Mouse (Mus musculus): Measurements from ENCODE around the gene Mad2l1bp. TPM values are rescaled to one million over a fixed set of nuclear protein-coding genes. Genes with fewer than 3 reads are reported as not detected.

Gene Mad2l1bp
- polyA plus RNA-seq (2012; ENCODE audit: low replicate concordance) = 1.9 and 8.2 TPM in 2 replicates

GRCm38 (mm10) chr17:46152847-46153782, at the start of gene Mad2l1bp:
Gene Mad2l1bp, minus strand, starts transcription at chr17:46153553.

GRCm38 (mm10) chr17:46202421-46203071, 49.2 kb upstream of the Mad2l1bp start, which contains the start of the genes Polh and Xpo5:
Gene Polh, minus strand, starts transcription at chr17:46202645.
Gene Xpo5, plus strand, starts transcription at chr17:46202782.

GRCm38 (mm10) chr17:46160686-46161085, 7.3 kb upstream of the Mad2l1bp start, which contains the start of gene Gtpbp2:
Gene Gtpbp2, plus strand, starts transcription at chr17:46161032.

GRCm38 (mm10) chr17:46143578-46144423, 9.6 kb downstream of the Mad2l1bp start, which contains the start of gene Rsph9:
Gene Rsph9, minus strand, starts transcription at chr17:46144216.

GRCm38 (mm10) chr17:46110402-46111289, 42.7 kb downstream of the Mad2l1bp start, which contains the start of gene Mrps18a:
Gene Mrps18a, plus strand, starts transcription at chr17:46110986.

Other genes starting within 250 kb of the Mad2l1bp start
- gene Vegfa, start 121.2 kb downstream of the Mad2l1bp start, polyA plus RNA-seq (2012; ENCODE audit: low replicate concordance) = 14.5 and 21.1 TPM in 2 replicates
- 48.8 and 49.1 TPM in 2 replicates for gene Mrps18a, start 42.6 kb downstream of the Mad2l1bp start, polyA plus RNA-seq (2012; ENCODE audit: low replicate concordance)
- gene Rsph9, start 9.3 kb downstream of the Mad2l1bp start, polyA plus RNA-seq (2012; ENCODE audit: low replicate concordance) = 0.25 TPM in 1 of 2 replicates, not detected in the other
- 96.1 and 260 TPM in 2 replicates for gene Gtpbp2, start 7.5 kb upstream of the Mad2l1bp start, polyA plus RNA-seq (2012; ENCODE audit: low replicate concordance)
- gene Polh, start 49.1 kb upstream of the Mad2l1bp start, polyA plus RNA-seq (2012; ENCODE audit: low replicate concordance) = 0.54 and 4.1 TPM in 2 replicates
- gene Xpo5, start 49.2 kb upstream of the Mad2l1bp start, polyA plus RNA-seq (2012; ENCODE audit: low replicate concordance) = 3.6 and 7.9 TPM in 2 replicates
- 10.7 and 15.0 TPM in 2 replicates for gene Polr1c, start 94.5 kb upstream of the Mad2l1bp start, polyA plus RNA-seq (2012; ENCODE audit: low replicate concordance)
- gene Yipf3, start 94.5 kb upstream of the Mad2l1bp start, polyA plus RNA-seq (2012; ENCODE audit: low replicate concordance) = 130 and 184 TPM in 2 replicates
- 1.2 and 2.7 TPM in 2 replicates for gene Lrrc73, start 100.0 kb upstream of the Mad2l1bp start, polyA plus RNA-seq (2012; ENCODE audit: low replicate concordance)
- 75.3 and 89.6 TPM in 2 replicates for gene Tjap1, start 129.5 kb upstream of the Mad2l1bp start, polyA plus RNA-seq (2012; ENCODE audit: low replicate concordance)
- 0.17 TPM in 1 of 2 replicates, not detected in the other for gene Dlk2, start 143.9 kb upstream of the Mad2l1bp start, polyA plus RNA-seq (2012; ENCODE audit: low replicate concordance)
- 14.2 and 18.7 TPM in 2 replicates for gene Abcc10, start 174.8 kb upstream of the Mad2l1bp start, polyA plus RNA-seq (2012; ENCODE audit: low replicate concordance)
- gene Zfp318, start 230.2 kb upstream of the Mad2l1bp start, polyA plus RNA-seq (2012; ENCODE audit: low replicate concordance) = 7.3 and 10.6 TPM in 2 replicates